Mouse (Mus musculus): ENCODE measurements around the gene Pelo. TPM values are rescaled to one million over a fixed set of nuclear protein-coding genes. Genes with fewer than 3 reads are reported as not detected.

Pelo gene
- 10 to 100 TPM; 11.5 to 16.5 TPM for total RNA-seq (2021)
- long read RNA-seq, experiment 1, transcript Pelo-201 (2 exons, 1,600 nt), result major isoform, 9 of 9 reads
- long read RNA-seq, experiment 1, partial matches to known transcripts, result 0 of 9 reads
- long read RNA-seq, experiment 1, other reads (novel, unspliced or antisense), result 0 of 9 reads
- long read RNA-seq, experiment 2, transcript Pelo-201 (2 exons, 1,600 nt), result major isoform, 9 of 9 reads
- long read RNA-seq, experiment 2, partial matches to known transcripts, result 0 of 9 reads
- long read RNA-seq, experiment 2, other reads (novel, unspliced or antisense), result 0 of 9 reads

GRCm38 (mm10) chr13:115090069-115090976 is at the start of gene Pelo:
Gene Pelo (minus strand): TSS chr13:115090186.
- peak; percentile 96 for DNase-seq

GRCm38 (mm10) chr13:115138513-115138912 is 48.5 kb upstream of the Pelo start:
- no peak for DNase-seq

GRCm38 (mm10) chr13:115136761-115137160 is 46.8 kb upstream of the Pelo start:
- DNase-seq, result no peak

GRCm38 (mm10) chr13:115132435-115132834 is 42.4 kb upstream of the Pelo start:
- DNase-seq, result no peak

- DNase-seq, result no peak
Measured at GRCm38 (mm10) chr13:115131381-115131780, 41.4 kb upstream of the Pelo start.

GRCm38 (mm10) chr13:115130035-115130434 is 40.0 kb upstream of the Pelo start:
- DNase-seq, result no peak

- DNase-seq, result no peak
Measured at GRCm38 (mm10) chr13:115127826-115128225, 37.8 kb upstream of the Pelo start.

GRCm38 (mm10) chr13:115126534-115126933 is 36.5 kb upstream of the Pelo start:
- no peak for DNase-seq

GRCm38 (mm10) chr13:115125130-115125529 is 35.1 kb upstream of the Pelo start:
- no peak for DNase-seq

GRCm38 (mm10) chr13:115124521-115124920 is 34.5 kb upstream of the Pelo start:
- no peak for DNase-seq

GRCm38 (mm10) chr13:115118756-115119155 is 28.8 kb upstream of the Pelo start:
- DNase-seq, result no peak

GRCm38 (mm10) chr13:115118195-115118594 is 28.2 kb upstream of the Pelo start:
- no peak for DNase-seq

GRCm38 (mm10) chr13:115116930-115117621 is 27.1 kb upstream of the Pelo start:
- DNase-seq, result no peak

GRCm38 (mm10) chr13:115109628-115110027 is 19.6 kb upstream of the Pelo start:
- DNase-seq, result no peak

- DNase-seq, result no peak
Measured at GRCm38 (mm10) chr13:115107436-115107835, 17.4 kb upstream of the Pelo start.

- no peak for DNase-seq
Measured at GRCm38 (mm10) chr13:115106183-115106582, 16.2 kb upstream of the Pelo start.

- DNase-seq, result no peak
Measured at GRCm38 (mm10) chr13:115102754-115103153, 12.8 kb upstream of the Pelo start.

- DNase-seq, result peak; percentile 73
Measured at GRCm38 (mm10) chr13:115101355-115102191, 11.6 kb upstream of the Pelo start, which contains the start of the genes Gm49395 and Itga1. Gene Gm49395 (minus strand): TSS chr13:115101921. Gene Itga1 (minus strand): TSS chr13:115101964.

- DNase-seq, result no peak
Measured at GRCm38 (mm10) chr13:115100381-115101177, 10.6 kb upstream of the Pelo start.

- DNase-seq, result no peak
Measured at GRCm38 (mm10) chr13:115099381-115099780, 9.4 kb upstream of the Pelo start.

GRCm38 (mm10) chr13:115098227-115098626 is 8.2 kb upstream of the Pelo start:
- DNase-seq, result no peak
